Mouse (Mus musculus): Measurements from ENCODE around the gene Dlk2.
A peak's percentile ranks its signal among the peaks of the same experiment; 100 is the strongest.

Gene Dlk2

DNA sequence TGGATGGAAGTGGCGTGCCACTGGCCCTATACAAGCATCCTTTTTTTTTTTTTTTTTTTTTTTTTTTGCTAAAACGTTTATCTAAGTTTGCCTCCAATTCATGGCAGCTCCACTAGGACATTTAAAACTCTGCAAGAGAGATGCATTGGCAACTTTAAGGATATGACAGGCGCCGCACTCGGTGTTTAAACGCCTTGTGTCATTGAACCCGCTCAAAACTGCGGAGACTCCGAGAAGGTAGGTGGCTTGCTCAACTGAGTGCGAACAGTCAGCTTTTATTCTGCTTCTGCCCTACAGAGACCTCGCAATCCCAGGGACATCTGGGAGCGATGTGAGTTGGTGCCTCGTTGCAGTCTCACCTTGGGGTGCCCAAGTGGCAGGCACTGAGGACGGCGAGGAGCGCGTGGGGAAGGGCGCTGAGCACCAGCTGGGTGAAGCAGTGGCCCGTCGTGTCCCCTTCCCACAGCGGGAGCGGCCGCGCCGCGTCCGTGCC, 30.2 kb downstream of the Dlk2 start:
- DNase-seq = no peak

DNA sequence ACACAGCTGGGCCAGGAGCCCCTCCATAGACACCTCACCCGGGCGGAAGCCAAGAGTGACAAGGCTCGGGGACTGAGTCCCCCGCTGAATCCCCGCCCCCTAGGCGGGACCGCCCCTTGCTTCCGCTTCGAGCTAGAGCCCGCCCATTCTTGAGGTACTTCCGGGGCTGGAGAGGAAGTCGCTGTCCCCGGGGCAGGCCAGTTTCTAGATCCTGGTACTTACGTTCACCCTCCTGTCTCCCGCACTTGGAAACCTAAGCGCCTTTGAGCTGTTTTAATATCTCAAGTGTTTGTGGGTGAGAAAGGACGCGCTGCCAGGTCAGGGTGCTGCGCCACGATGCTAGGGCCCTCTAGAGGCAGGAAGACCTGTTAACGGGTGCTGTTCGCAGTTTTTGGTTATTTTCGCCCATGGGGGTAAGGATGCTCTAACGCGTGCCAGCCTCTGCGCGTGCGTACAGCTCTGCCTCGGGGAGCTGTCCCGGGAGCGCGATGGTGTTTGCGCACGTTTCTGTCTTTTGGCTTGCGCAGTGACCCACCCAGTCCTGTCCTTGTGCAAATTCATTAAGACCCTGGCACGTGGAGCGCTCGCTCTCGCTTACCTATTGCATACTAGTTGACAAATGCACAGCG, 30.8 kb downstream of the Dlk2 start, which contains the start of gene Abcc10:
Gene Abcc10, minus strand, starts transcription at position 447 of the 629 bp plus-strand sequence.
- peak; percentile 95 for DNase-seq

DNA sequence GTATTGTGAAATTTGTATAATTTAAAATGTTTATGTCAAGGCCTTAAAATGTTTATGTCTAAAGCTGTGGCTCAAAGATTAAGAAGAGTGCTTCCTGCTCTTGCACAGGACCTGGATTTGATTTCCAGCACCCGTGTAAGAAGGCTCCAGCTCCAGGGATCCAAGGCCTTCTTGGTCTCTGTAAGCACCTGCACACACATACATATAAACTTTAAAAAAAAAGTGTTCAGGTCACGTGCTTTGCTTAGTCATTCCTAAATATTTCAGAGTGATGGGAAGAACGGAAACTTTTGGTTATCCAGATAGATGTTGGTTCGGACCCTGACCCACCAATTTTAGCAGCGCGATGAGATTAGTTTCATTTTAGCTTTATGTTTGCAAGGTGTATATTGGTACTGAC, 31.5 kb downstream of the Dlk2 start:
- DNase-seq = no peak

DNA sequence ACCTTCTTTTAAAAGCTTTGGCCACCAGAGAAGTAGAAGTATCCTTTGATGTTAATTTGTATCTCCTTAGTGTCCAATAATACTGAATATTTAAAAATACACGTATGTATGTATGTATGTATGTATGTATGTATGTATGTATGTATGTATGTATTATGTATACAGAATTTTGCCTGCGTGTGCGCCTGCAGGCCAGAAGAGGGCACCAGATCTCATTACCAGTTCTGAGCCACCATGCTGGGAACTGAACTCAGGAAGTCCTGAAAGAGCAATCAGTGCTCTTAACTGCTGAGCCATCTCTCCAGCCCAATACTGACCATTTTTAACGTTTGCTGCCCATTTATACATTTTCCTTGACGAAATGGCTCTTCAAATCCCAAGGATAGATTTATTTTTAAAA, 39.3 kb downstream of the Dlk2 start:
- DNase-seq = no peak

DNA sequence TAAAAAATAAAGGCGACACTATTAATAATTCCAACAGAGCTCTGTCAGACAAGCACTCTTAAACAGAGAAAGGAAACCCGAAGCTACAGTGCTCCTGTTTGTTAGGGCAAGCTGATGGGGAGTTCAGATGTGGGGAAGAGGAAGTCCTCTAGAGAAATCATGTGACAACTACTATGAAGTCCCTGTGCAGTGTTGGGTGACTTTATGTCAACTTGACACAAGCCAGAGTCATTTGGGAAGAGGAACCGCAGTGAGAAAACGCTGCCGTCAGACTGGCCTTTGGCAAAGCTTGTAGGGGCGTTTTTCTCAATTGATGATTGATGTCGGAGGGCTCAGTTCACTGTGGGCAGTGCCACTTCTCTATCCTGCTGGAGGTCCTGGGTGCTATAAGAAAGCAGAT, 44.0 kb downstream of the Dlk2 start:
- no peak for DNase-seq

DNA sequence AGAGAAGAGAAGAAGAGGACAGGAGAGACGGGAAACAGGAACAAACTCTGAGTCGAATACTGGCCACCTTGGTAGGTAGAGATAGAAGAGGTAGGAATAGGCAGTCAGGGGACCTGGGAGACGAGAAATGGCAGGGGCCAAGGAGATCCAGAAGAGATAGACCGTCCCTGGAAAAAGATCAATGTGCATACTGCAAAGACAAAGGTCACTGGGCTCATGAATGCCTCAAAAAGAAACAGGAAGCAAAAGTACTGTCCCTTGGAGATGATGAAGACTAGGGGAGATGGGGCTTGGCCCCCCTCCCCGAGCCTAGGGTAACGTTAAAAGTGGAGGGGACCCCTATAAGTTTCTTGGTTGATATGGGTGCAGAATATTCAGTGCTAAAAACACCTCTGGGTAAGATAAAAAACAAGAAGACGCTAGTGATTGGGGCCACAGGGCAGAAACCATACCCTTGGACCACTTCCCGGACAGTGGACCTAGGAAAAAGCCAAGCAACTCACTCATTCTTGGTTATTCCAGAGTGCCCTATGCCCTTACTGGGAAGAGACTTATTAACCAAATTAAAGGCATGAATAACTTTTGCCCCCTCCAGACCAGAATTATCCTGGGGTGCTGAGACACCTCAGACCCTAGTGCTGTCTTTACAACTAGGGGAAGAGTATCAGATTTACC, 53.9 kb downstream of the Dlk2 start:
- no peak for DNase-seq

Data from cerebellum, adult 11 months (tissue).